Mouse (Mus musculus) liver, adult 2 months (tissue): ENCODE data around the gene Wdr19. TPM values are rescaled to one million over a fixed set of nuclear protein-coding genes. Genes with fewer than 3 reads are reported as not detected.
"Not testable (repeated sequence)": the region's sequence is repeated elsewhere in the genome, so short reads cannot be mapped to it uniquely, and the experiment has no call there.

Experiments
- DNase-seq: peaks from one replicate; pipeline ENCODE4 v3.0.0-alpha.2; 2011; ENCODE audit warnings: low read depth, low spot score; ENCODE audit errors: extremely low read depth
- H3K27ac ChIP-seq: fragments of 200-500 bp; replicated peaks from 2 replicates; pipeline ENCODE4 v1.5.1; 2012; ENCODE audit warnings: low read depth, mild to moderate bottlenecking, control low read depth, inconsistent platforms, low read length; ENCODE audit not compliant: insufficient read depth
- H3K27me3 ChIP-seq: fragments of 200-500 bp; 2 replicates; pipeline ENCODE4 v1.6.1; 2012; ENCODE audit warnings: mild to moderate bottlenecking, moderate library complexity, low read length, inconsistent platforms; ENCODE audit not compliant: control insufficient read depth, insufficient read depth
- H3K36me3 ChIP-seq: fragments of 200-500 bp; 2 replicates; pipeline ENCODE4 v1.6.1; 2012; ENCODE audit warnings: low read length, inconsistent platforms; ENCODE audit not compliant: control insufficient read depth, insufficient read depth
- H3K4me1 ChIP-seq: fragments of 200-500 bp; 2 replicates; pipeline ENCODE4 v1.6.1; 2011; ENCODE audit warnings: low read length; ENCODE audit not compliant: control insufficient read depth, insufficient read depth
- H3K4me3 ChIP-seq: fragments of 200-500 bp; 2 replicates; pipeline ENCODE4 v1.5.1; 2011; ENCODE audit warnings: low read depth, mild to moderate bottlenecking, control low read depth, low read length, moderate library complexity; ENCODE audit not compliant: insufficient read depth
- H3K79me2 ChIP-seq: fragments of 200-500 bp; 2 replicates; pipeline ENCODE4 v1.6.1; 2012; ENCODE audit warnings: inconsistent platforms, mild to moderate bottlenecking, low read length, moderate library complexity; ENCODE audit not compliant: control insufficient read depth, insufficient read depth
- H3K9ac ChIP-seq: fragments of 200-500 bp; 2 replicates; pipeline ENCODE4 v1.6.1; 2012; ENCODE audit warnings: low read depth, mild to moderate bottlenecking, control low read depth, inconsistent platforms, low read length
- CTCF ChIP-seq: fragments of 200-500 bp; IDR thresholded peaks from 2 replicates; pipeline ENCODE4 v1.5.1; 2011; ENCODE audit warnings: low read depth, low read length, control low read depth
- POLR2A ChIP-seq: fragments of 200-500 bp; IDR thresholded peaks from 2 replicates; pipeline ENCODE4 v1.6.1; 2011; ENCODE audit warnings: low read length, control low read depth; ENCODE audit not compliant: insufficient read depth; ENCODE audit errors: extremely low read depth
- WGBS: fragments of 180-500 bp; shearing (Covaris S2); methylation state at CpG from one replicate; pipeline ENCODE4 v1.1.7; 2018; 5-methylcytosine and 5-hydroxymethylcytosine counted together
- polyA plus RNA-seq: library from polyadenylated mRNA; depleted of rRNA; stranded (reverse); fragments of >200 nt; gene quantifications from 2 replicates; pipeline ENCODE4 v1.2.3, GENCODE M21; 2012
- total RNA-seq: library from RNA; depleted of rRNA; stranded (reverse); fragments of >200 nt; gene quantifications from 2 replicates; pipeline ENCODE4 v1.2.3, GENCODE M21; 2014

The Wdr19 gene
- total and polyA plus RNA-seq, 2 experiments, result 0.57 to 2.8 TPM

- Histone ChIP-seq H3K9ac (no peak overlapping the region), H3K36me3 (peaks cover 25% of the 10 kb centered on the region), H3K4me3 (no peak overlapping the region), H3K79me2 (no peaks in the 10 kb centered on the region; the same call in 1 of the 2 replicates), H3K27ac (no peak overlapping the region), H3K27me3 (no peaks in the 10 kb centered on the region), H3K4me1 (no peaks in the 10 kb centered on the region)
- WGBS, result 98% methylated on average over 3 of the region's 3 CpGs
- peak; percentile 11 for DNase-seq
- TF ChIP-seq CTCF, result peak; percentile 45; the same call in 1 of the 2 replicates
- no peak for TF ChIP-seq POLR2A
These were observed 84.7 kb downstream of the Wdr19 start for GRCm38 (mm10) chr5:65284171-65284570.

GRCm38 (mm10) chr5:65287751-65288701 is 88.5 kb downstream of the Wdr19 start:
- DNase-seq, result no peak
- Histone ChIP-seq H3K27me3 (no peaks in the 10 kb centered on the region), H3K36me3 (peaks cover 39% of the 10 kb centered on the region), H3K4me1 (no peaks in the 10 kb centered on the region), H3K9ac (no peak overlapping the region), H3K79me2 (no peaks in the 10 kb centered on the region), H3K4me3 (no peak overlapping the region), H3K27ac (no peak overlapping the region)
- WGBS, result 91% methylated on average over 24 of the region's 24 CpGs
- TF ChIP-seq CTCF (no peak), POLR2A (no peak)

- H3K27ac ChIP-seq, H3K79me2 ChIP-seq, DNase-seq, H3K4me3 ChIP-seq, H3K4me1 ChIP-seq, H3K27me3 ChIP-seq, H3K9ac ChIP-seq: not testable (repeated sequence)
- 84% methylated on average over 8 of the region's 8 CpGs for WGBS
- H3K36me3 ChIP-seq, result peaks cover 44% of the 10 kb centered on the region
These were observed 89.5 kb downstream of the Wdr19 start for GRCm38 (mm10) chr5:65289009-65289408.

- TF ChIP-seq CTCF (no peak), POLR2A (no peak)
- Histone ChIP-seq H3K9ac (no peak overlapping the region), H3K36me3 (peaks cover 41% of the 10 kb centered on the region), H3K27ac (no peak overlapping the region), H3K4me1 (no peaks in the 10 kb centered on the region), H3K27me3 (no peaks in the 10 kb centered on the region), H3K4me3 (no peak overlapping the region), H3K79me2 (no peaks in the 10 kb centered on the region)
- 84% methylated on average over 6 of the region's 6 CpGs for WGBS
- no peak for DNase-seq
These were observed 94.1 kb downstream of the Wdr19 start for GRCm38 (mm10) chr5:65293627-65294026.

- no peaks in the 10 kb centered on the region for H3K79me2 ChIP-seq
- no peak overlapping the region for H3K9ac ChIP-seq
- H3K36me3 ChIP-seq, result peaks cover 40% of the 10 kb centered on the region
- no peak overlapping the region for H3K27ac ChIP-seq
- WGBS, result 72% methylated on average over 2 of the region's 2 CpGs
- DNase-seq, result peak; percentile 4
- no peaks in the 10 kb centered on the region for H3K4me1 ChIP-seq
- no peaks in the 10 kb centered on the region for H3K27me3 ChIP-seq
- TF ChIP-seq POLR2A (no peak), CTCF (no peak)
- no peak overlapping the region for H3K4me3 ChIP-seq
These were observed 94.8 kb downstream of the Wdr19 start for GRCm38 (mm10) chr5:65294270-65294669.

GRCm38 (mm10) chr5:65298167-65298950 is 98.9 kb downstream of the Wdr19 start:
- TF ChIP-seq CTCF, result no peak
- TF ChIP-seq POLR2A, result no peak
- H3K27me3 ChIP-seq, result no peaks in the 10 kb centered on the region
- WGBS, result 83% methylated on average over 7 of the region's 7 CpGs
- no peak overlapping the region for H3K27ac ChIP-seq
- H3K9ac ChIP-seq, result no peak overlapping the region
- H3K36me3 ChIP-seq, result peaks cover 27% of the 10 kb centered on the region
- DNase-seq, result no peak
- no peak overlapping the region for H3K4me3 ChIP-seq
- no peaks in the 10 kb centered on the region for H3K79me2 ChIP-seq
- no peaks in the 10 kb centered on the region for H3K4me1 ChIP-seq

- not testable (repeated sequence) for H3K27ac ChIP-seq, H3K27me3 ChIP-seq, H3K9ac ChIP-seq, H3K79me2 ChIP-seq, H3K4me3 ChIP-seq, H3K4me1 ChIP-seq, DNase-seq
- H3K36me3 ChIP-seq, result peaks cover 23% of the 10 kb centered on the region
- 88% methylated on average over 1 of the region's 1 CpGs for WGBS
These were observed 100.1 kb downstream of the Wdr19 start for GRCm38 (mm10) chr5:65299623-65300022.
